Mouse (Mus musculus) neural tube, embryonic 15.5 days (tissue): ENCODE results near the gene Src. TPM values are rescaled to one million over a fixed set of nuclear protein-coding genes. Genes with fewer than 3 reads are reported as not detected.
A peak's percentile ranks its signal among the peaks of the same experiment; 100 is the strongest.

Experiments
- ATAC-seq: fragments of 200-750 bp; cut with Nextera tagmentation; 2 replicates; pipeline ENCODE4 v1.8.0; 2017; ENCODE audit warnings: mild to moderate bottlenecking, moderate TSS enrichment, moderate library complexity; ENCODE audit not compliant: low FRiP score
- H3K27ac ChIP-seq: fragments of 300-500 bp; sonication (generic); replicated peaks from 2 replicates; pipeline ENCODE4 v1.5.1; 2015; ENCODE audit warnings: mild to moderate bottlenecking, inconsistent platforms
- H3K27me3 ChIP-seq: fragments of 300-500 bp; sonication (generic); replicated peaks from 2 replicates; pipeline ENCODE4 v1.6.1; 2015; ENCODE audit warnings: inconsistent platforms
- H3K36me3 ChIP-seq: fragments of 300-500 bp; sonication (generic); 2 replicates; pipeline ENCODE4 v1.6.1; 2015; ENCODE audit warnings: inconsistent platforms
- H3K4me1 ChIP-seq: fragments of 300-500 bp; sonication (generic); 2 replicates; pipeline ENCODE4 v1.6.1; 2015; ENCODE audit warnings: inconsistent platforms
- H3K4me2 ChIP-seq: fragments of 300-500 bp; sonication (generic); 2 replicates; pipeline ENCODE4 v1.6.1; 2015; ENCODE audit warnings: inconsistent platforms, mild to moderate bottlenecking, moderate library complexity
- H3K4me3 ChIP-seq: fragments of 300-500 bp; sonication (generic); replicated peaks from 2 replicates; pipeline ENCODE4 v1.5.1; 2015; ENCODE audit warnings: mild to moderate bottlenecking, inconsistent platforms
- H3K9ac ChIP-seq: fragments of 300-500 bp; sonication (generic); replicated peaks from 2 replicates; pipeline ENCODE4 v1.6.1; 2015; ENCODE audit warnings: mild to moderate bottlenecking, inconsistent platforms
- H3K9me3 ChIP-seq: fragments of 300-500 bp; sonication (generic); replicated peaks from 2 replicates; pipeline ENCODE4 v1.6.1; 2016; ENCODE audit warnings: inconsistent platforms
- WGBS: fragments of 180-500 bp; shearing (Covaris S2); methylation state at CpG from one replicate; pipeline ENCODE4 v1.1.7; 2015; ENCODE audit warnings: mixed read lengths; 5-methylcytosine and 5-hydroxymethylcytosine counted together
- polyA plus RNA-seq: library from polyadenylated mRNA; unstranded; fragments of >200 nt; fragmentation: Nextera tagmentation; extraction: Ambion mirVana; gene quantifications from 2 replicates; pipeline ENCODE4 v1.2.1, GENCODE M21; 2015

Src gene
- polyA plus RNA-seq, 1 experiment from 2014 or later, result 33.0 TPM

GRCm38 (mm10) chr2:157394868-157395267 lies 23.4 kb upstream of the Src start:
- Histone ChIP-seq H3K9me3 (no peaks in the 10 kb centered on the region), H3K4me1 (0 out of 2 replicates have a peak, but pooled peaks cover 11% of the 10 kb centered on the region), H3K9ac (no peak overlapping the region), H3K36me3 (peaks cover 29% of the 10 kb centered on the region), H3K27me3 (no peaks in the 10 kb centered on the region), H3K27ac (no peak overlapping the region), H3K4me2 (no peak overlapping the region), H3K4me3 (no peak overlapping the region)
- 64% methylated on average over 6 of the region's 6 CpGs for WGBS
- no peak for ATAC-seq

GRCm38 (mm10) chr2:157395371-157395770 lies 22.9 kb upstream of the Src start:
- Histone ChIP-seq H3K27me3 (no peaks in the 10 kb centered on the region), H3K9ac (no peak overlapping the region), H3K9me3 (no peaks in the 10 kb centered on the region), H3K4me1 (0 out of 2 replicates have a peak, but pooled peaks cover 11% of the 10 kb centered on the region), H3K4me2 (no peak overlapping the region), H3K4me3 (no peak overlapping the region), H3K27ac (0 out of 2 replicates have a peak overlapping the region, but pooled peaks have one; percentile 45), H3K36me3 (peaks cover 29% of the 10 kb centered on the region)
- no peak for ATAC-seq
- WGBS, result 56% methylated on average over 5 of the region's 5 CpGs

GRCm38 (mm10) chr2:157395960-157396359 lies 22.3 kb upstream of the Src start:
- 61% methylated on average over 13 of the region's 13 CpGs for WGBS
- 0 out of 2 replicates have a peak, but pooled peaks cover 11% of the 10 kb centered on the region for H3K4me1 ChIP-seq
- H3K36me3 ChIP-seq, result peaks cover 29% of the 10 kb centered on the region
- H3K4me3 ChIP-seq, result no peak overlapping the region
- peak overlapping the region; percentile 45; the same call in 1 of the 2 replicates for H3K27ac ChIP-seq
- H3K4me2 ChIP-seq, result no peak overlapping the region
- no peaks in the 10 kb centered on the region for H3K27me3 ChIP-seq
- no peak for ATAC-seq
- no peak overlapping the region for H3K9ac ChIP-seq
- no peaks in the 10 kb centered on the region for H3K9me3 ChIP-seq

GRCm38 (mm10) chr2:157397376-157397775 lies 20.9 kb upstream of the Src start:
- H3K4me3 ChIP-seq, result no peak overlapping the region
- H3K9me3 ChIP-seq, result no peaks in the 10 kb centered on the region
- no peak overlapping the region for H3K9ac ChIP-seq
- no peak for ATAC-seq
- H3K36me3 ChIP-seq, result peaks cover 29% of the 10 kb centered on the region
- WGBS, result 76% methylated on average over 4 of the region's 4 CpGs
- H3K4me2 ChIP-seq, result no peak overlapping the region
- H3K27ac ChIP-seq, result no peak overlapping the region
- H3K4me1 ChIP-seq, result 0 out of 2 replicates have a peak, but pooled peaks cover 11% of the 10 kb centered on the region
- H3K27me3 ChIP-seq, result no peaks in the 10 kb centered on the region

GRCm38 (mm10) chr2:157398539-157398938 lies 19.7 kb upstream of the Src start:
- Histone ChIP-seq H3K9ac (no peak overlapping the region), H3K4me2 (no peak overlapping the region), H3K27ac (no peak overlapping the region), H3K4me1 (0 out of 2 replicates have a peak, but pooled peaks cover 11% of the 10 kb centered on the region), H3K4me3 (no peak overlapping the region), H3K27me3 (no peaks in the 10 kb centered on the region), H3K9me3 (no peaks in the 10 kb centered on the region), H3K36me3 (peaks cover 25% of the 10 kb centered on the region)
- no peak for ATAC-seq
- WGBS, result over 99% methylated on average over 4 of the region's 4 CpGs

GRCm38 (mm10) chr2:157399797-157400196 lies 18.4 kb upstream of the Src start:
- no peak overlapping the region for H3K4me3 ChIP-seq
- 80% methylated on average over 10 of the region's 10 CpGs for WGBS
- peaks cover 25% of the 10 kb centered on the region for H3K36me3 ChIP-seq
- no peak overlapping the region for H3K27ac ChIP-seq
- no peaks in the 10 kb centered on the region for H3K9me3 ChIP-seq
- no peak overlapping the region for H3K4me2 ChIP-seq
- 0 out of 2 replicates have a peak, but pooled peaks cover 11% of the 10 kb centered on the region for H3K4me1 ChIP-seq
- no peak for ATAC-seq
- H3K9ac ChIP-seq, result no peak overlapping the region
- H3K27me3 ChIP-seq, result no peaks in the 10 kb centered on the region

GRCm38 (mm10) chr2:157400491-157400890 lies 17.8 kb upstream of the Src start:
- no peak overlapping the region for H3K4me2 ChIP-seq

GRCm38 (mm10) chr2:157401261-157401660 lies 17.0 kb upstream of the Src start:
- Histone ChIP-seq H3K4me3 (no peak overlapping the region), H3K4me1 (0 out of 2 replicates have a peak, but pooled peaks cover under 1% of the 10 kb centered on the region), H3K27ac (no peak overlapping the region), H3K9me3 (no peaks in the 10 kb centered on the region), H3K4me2 (no peak overlapping the region), H3K36me3 (peaks cover 20% of the 10 kb centered on the region), H3K27me3 (no peaks in the 10 kb centered on the region), H3K9ac (no peak overlapping the region)
- WGBS, result 92% methylated on average over 2 of the region's 2 CpGs
- ATAC-seq, result no peak

More at GRCm38 (mm10) chr2:157400491-157400890, 17.8 kb upstream of the Src start:
- Histone ChIP-seq H3K27ac (no peak overlapping the region), H3K9me3 (no peaks in the 10 kb centered on the region), H3K27me3 (no peaks in the 10 kb centered on the region), H3K4me1 (0 out of 2 replicates have a peak, but pooled peaks cover 6% of the 10 kb centered on the region), H3K36me3 (peaks cover 25% of the 10 kb centered on the region), H3K9ac (no peak overlapping the region), H3K4me3 (no peak overlapping the region)
- no peak for ATAC-seq
- WGBS, result 93% methylated on average over 6 of the region's 6 CpGs

- Histone ChIP-seq H3K4me3 (no peak overlapping the region), H3K27ac (no peak overlapping the region), H3K4me2 (no peak overlapping the region), H3K27me3 (no peaks in the 10 kb centered on the region), H3K36me3 (no peaks in the 10 kb centered on the region), H3K4me1 (no peaks in the 10 kb centered on the region), H3K9me3 (no peaks in the 10 kb centered on the region), H3K9ac (no peak overlapping the region)
- no peak for ATAC-seq
- WGBS, result 81% methylated on average over 7 of the region's 7 CpGs
Measured at GRCm38 (mm10) chr2:157407596-157407995, 10.6 kb upstream of the Src start.

- no peak overlapping the region for H3K9ac ChIP-seq
Measured at GRCm38 (mm10) chr2:157409793-157410533, 8.3 kb upstream of the Src start.

GRCm38 (mm10) chr2:157411151-157411693 lies 7.0 kb upstream of the Src start:
- no peaks in the 10 kb centered on the region for H3K9me3 ChIP-seq
- no peak for ATAC-seq
- H3K4me2 ChIP-seq, result no peak overlapping the region
- H3K4me1 ChIP-seq, result no peaks in the 10 kb centered on the region
- no peaks in the 10 kb centered on the region for H3K36me3 ChIP-seq
- H3K27me3 ChIP-seq, result no peaks in the 10 kb centered on the region
- no peak overlapping the region for H3K27ac ChIP-seq
- H3K4me3 ChIP-seq, result no peak overlapping the region
- WGBS, result 92% methylated on average over 6 of the region's 6 CpGs
- no peak overlapping the region for H3K9ac ChIP-seq

More at GRCm38 (mm10) chr2:157409793-157410533, 8.3 kb upstream of the Src start:
- H3K9me3 ChIP-seq, result no peaks in the 10 kb centered on the region
- no peak overlapping the region for H3K4me2 ChIP-seq
- ATAC-seq, result no peak
- H3K4me1 ChIP-seq, result no peaks in the 10 kb centered on the region
- no peaks in the 10 kb centered on the region for H3K36me3 ChIP-seq
- no peak overlapping the region for H3K27ac ChIP-seq
- WGBS, result 57% methylated on average over 12 of the region's 12 CpGs
- no peak overlapping the region for H3K4me3 ChIP-seq
- no peaks in the 10 kb centered on the region for H3K27me3 ChIP-seq

- Histone ChIP-seq H3K27ac (no peak overlapping the region), H3K4me1 (0 out of 2 replicates have a peak, but pooled peaks cover 7% of the 10 kb centered on the region), H3K4me3 (no peak overlapping the region), H3K27me3 (no peaks in the 10 kb centered on the region), H3K9me3 (no peaks in the 10 kb centered on the region), H3K4me2 (no peak overlapping the region), H3K9ac (no peak overlapping the region), H3K36me3 (no peaks in the 10 kb centered on the region)
- ATAC-seq, result no peak
- 61% methylated on average over 7 of the region's 7 CpGs for WGBS
Measured at GRCm38 (mm10) chr2:157412497-157412896, 5.7 kb upstream of the Src start.
